Mouse (Mus musculus) limb, embryonic 11.5 days (tissue): ENCODE measurements around the gene Dnal4. TPM values are rescaled to one million over a fixed set of nuclear protein-coding genes. Genes with fewer than 3 reads are reported as not detected.
A peak's percentile ranks its signal among the peaks of the same experiment; 100 is the strongest.

Source experiments
- ATAC-seq: fragments of 200-750 bp; cut with Nextera tagmentation; 2 replicates; pipeline ENCODE4 v1.8.0; 2017; ENCODE audit warnings: low read depth; ENCODE audit not compliant: insufficient number of reproducible peaks, low FRiP score, low TSS enrichment
- DNase-seq: peaks from one replicate; pipeline ENCODE4 v3.0.0-alpha.2; 2015; ENCODE audit warnings: low spot score
- H3K27ac ChIP-seq: fragments of 300-500 bp; sonication (generic); replicated peaks from 2 replicates; pipeline ENCODE4 v1.5.1; 2014; ENCODE audit warnings: low read depth, mild to moderate bottlenecking, low read length
- H3K27me3 ChIP-seq: fragments of 300-500 bp; sonication (generic); 2 replicates; pipeline ENCODE4 v1.6.1; 2014; ENCODE audit warnings: mild to moderate bottlenecking, low read length, mixed read lengths; ENCODE audit not compliant: control insufficient read depth, insufficient read depth
- H3K36me3 ChIP-seq: fragments of 300-500 bp; sonication (generic); 2 replicates; pipeline ENCODE4 v1.6.1; 2014; ENCODE audit warnings: mild to moderate bottlenecking, low read length, moderate library complexity, mixed read lengths; ENCODE audit not compliant: control insufficient read depth, insufficient read depth
- H3K4me1 ChIP-seq: fragments of 300-500 bp; sonication (generic); 2 replicates; pipeline ENCODE4 v1.6.1; 2014; ENCODE audit warnings: low read length, mixed read lengths; ENCODE audit not compliant: control insufficient read depth, insufficient read depth
- H3K4me2 ChIP-seq: fragments of 300-500 bp; sonication (generic); 2 replicates; pipeline ENCODE4 v1.6.1; 2014; ENCODE audit warnings: low read depth, mild to moderate bottlenecking, moderate library complexity; ENCODE audit not compliant: severe bottlenecking
- H3K4me3 ChIP-seq: fragments of 300-500 bp; sonication (generic); 2 replicates; pipeline ENCODE4 v1.5.1; 2014; ENCODE audit warnings: low read depth, low read length
- H3K9ac ChIP-seq: fragments of 300-500 bp; sonication (generic); 2 replicates; pipeline ENCODE4 v1.6.1; 2014; ENCODE audit warnings: mild to moderate bottlenecking, low read length
- H3K9me3 ChIP-seq: fragments of 300-500 bp; sonication (generic); 2 replicates; pipeline ENCODE4 v1.6.1; 2016; ENCODE audit warnings: low read length; ENCODE audit not compliant: control insufficient read depth
- WGBS: fragments of 180-500 bp; shearing (Covaris S2); extraction: QIAGEN DNeasy Blood & Tissue Kit; methylation state at CpG from one replicate; pipeline ENCODE4 v1.1.7; 2014; 5-methylcytosine and 5-hydroxymethylcytosine counted together
- polyA plus RNA-seq: library from polyadenylated mRNA; unstranded; fragments of >200 nt; fragmentation: Nextera tagmentation; extraction: Ambion mirVana; gene quantifications from 2 replicates; pipeline ENCODE4 v1.2.1, GENCODE M21; 2014

Gene Dnal4
- polyA plus RNA-seq, 1 experiment from 2014 or later, result 62.1 TPM

- Histone ChIP-seq H3K4me3 (peak within 1 kb of the TSS; percentile 44), H3K4me1 (peaks cover 10% of the 10 kb centered on the region; the same call in 1 of the 2 replicates), H3K27ac (no peak within 1 kb of the TSS), H3K36me3 (no peaks in the 10 kb centered on the region), H3K27me3 (peaks cover 65% of the 10 kb centered on the region), H3K9me3 (no peaks in the 10 kb centered on the region), H3K9ac (peak within 1 kb of the TSS; percentile 45), H3K4me2 (peak within 1 kb of the TSS; percentile 95)
- peak; percentile 41; the same call in 1 of the 2 replicates for ATAC-seq
- under 1% methylated on average over 72 of the region's 91 CpGs for WGBS
- peak; percentile 62 for DNase-seq
These were observed 26.9 kb upstream of the Dnal4 start, which contains the start of gene Nptxr for GRCm38 (mm10) chr15:79804352-79805071. Nptxr (minus strand) TSS chr15:79804766.

GRCm38 (mm10) chr15:79803533-79804351, 26.1 kb upstream of the Dnal4 start:
- 5% methylated on average over 79 of the region's 81 CpGs for WGBS
- H3K4me2 ChIP-seq, result peak overlapping the region; percentile 95
- no peak for ATAC-seq

GRCm38 (mm10) chr15:79802304-79802703, 24.7 kb upstream of the Dnal4 start:
- no peak for ATAC-seq
- no peak for DNase-seq
- H3K9me3 ChIP-seq, result no peaks in the 10 kb centered on the region

More at GRCm38 (mm10) chr15:79803533-79804351, 26.1 kb upstream of the Dnal4 start:
- Histone ChIP-seq H3K27ac (no peak overlapping the region), H3K36me3 (no peaks in the 10 kb centered on the region), H3K9ac (peak overlapping the region; percentile 45; the same call in 1 of the 2 replicates), H3K4me1 (peaks cover 10% of the 10 kb centered on the region; the same call in 1 of the 2 replicates), H3K9me3 (no peaks in the 10 kb centered on the region), H3K4me3 (peak overlapping the region; percentile 44), H3K27me3 (peaks cover 65% of the 10 kb centered on the region)
- no peak for DNase-seq

GRCm38 (mm10) chr15:79801646-79802045, 24.0 kb upstream of the Dnal4 start:
- ATAC-seq, result no peak
- Histone ChIP-seq H3K27me3 (peaks cover 54% of the 10 kb centered on the region), H3K4me1 (peaks cover 10% of the 10 kb centered on the region; the same call in 1 of the 2 replicates), H3K4me2 (no peak overlapping the region), H3K27ac (no peak overlapping the region), H3K4me3 (no peak overlapping the region), H3K9me3 (no peaks in the 10 kb centered on the region), H3K9ac (no peak overlapping the region), H3K36me3 (no peaks in the 10 kb centered on the region)
- WGBS, result 69% methylated on average over 2 of the region's 2 CpGs
- no peak for DNase-seq

More at GRCm38 (mm10) chr15:79802304-79802703, 24.7 kb upstream of the Dnal4 start:
- peaks cover 59% of the 10 kb centered on the region for H3K27me3 ChIP-seq
- no peaks in the 10 kb centered on the region for H3K36me3 ChIP-seq
- H3K4me2 ChIP-seq, result no peak overlapping the region
- WGBS, result 62% methylated on average over 4 of the region's 4 CpGs
- H3K4me3 ChIP-seq, result no peak overlapping the region
- peaks cover 10% of the 10 kb centered on the region; the same call in 1 of the 2 replicates for H3K4me1 ChIP-seq
- no peak overlapping the region for H3K9ac ChIP-seq
- no peak overlapping the region for H3K27ac ChIP-seq

GRCm38 (mm10) chr15:79800701-79801100, 23.1 kb upstream of the Dnal4 start:
- no peak for ATAC-seq

GRCm38 (mm10) chr15:79798591-79798990, 20.9 kb upstream of the Dnal4 start:
- Histone ChIP-seq H3K9me3 (no peaks in the 10 kb centered on the region), H3K4me1 (peaks cover 1% of the 10 kb centered on the region; the same call in 1 of the 2 replicates), H3K27me3 (peaks cover 25% of the 10 kb centered on the region), H3K27ac (no peak overlapping the region), H3K4me2 (no peak overlapping the region), H3K9ac (no peak overlapping the region), H3K36me3 (no peaks in the 10 kb centered on the region), H3K4me3 (no peak overlapping the region)
- ATAC-seq, result no peak
- 86% methylated on average over 10 of the region's 10 CpGs for WGBS
- no peak for DNase-seq

More at GRCm38 (mm10) chr15:79800701-79801100, 23.1 kb upstream of the Dnal4 start:
- H3K27me3 ChIP-seq, result peaks cover 46% of the 10 kb centered on the region
- no peak overlapping the region for H3K27ac ChIP-seq
- no peak overlapping the region for H3K4me2 ChIP-seq
- H3K9ac ChIP-seq, result no peak overlapping the region
- no peaks in the 10 kb centered on the region for H3K9me3 ChIP-seq
- 58% methylated on average over 11 of the region's 11 CpGs for WGBS
- H3K4me3 ChIP-seq, result no peak overlapping the region
- no peaks in the 10 kb centered on the region for H3K36me3 ChIP-seq
- DNase-seq, result no peak
- H3K4me1 ChIP-seq, result peaks cover 10% of the 10 kb centered on the region; the same call in 1 of the 2 replicates

- no peak for DNase-seq
- H3K4me2 ChIP-seq, result no peak overlapping the region
- H3K4me3 ChIP-seq, result no peak overlapping the region
- WGBS, result 79% methylated on average over 8 of the region's 8 CpGs
- H3K4me1 ChIP-seq, result no peaks in the 10 kb centered on the region
- no peak overlapping the region for H3K9ac ChIP-seq
- no peak overlapping the region for H3K27ac ChIP-seq
- no peak for ATAC-seq
- H3K27me3 ChIP-seq, result peaks cover 16% of the 10 kb centered on the region
- H3K9me3 ChIP-seq, result no peaks in the 10 kb centered on the region
- no peaks in the 10 kb centered on the region for H3K36me3 ChIP-seq
These were observed 20.0 kb upstream of the Dnal4 start for GRCm38 (mm10) chr15:79797680-79798079.

- H3K9me3 ChIP-seq, result no peaks in the 10 kb centered on the region
- no peak overlapping the region for H3K27ac ChIP-seq
- H3K27me3 ChIP-seq, result peaks cover 11% of the 10 kb centered on the region
- H3K4me2 ChIP-seq, result no peak overlapping the region
- H3K9ac ChIP-seq, result no peak overlapping the region
- 88% methylated on average over 7 of the region's 7 CpGs for WGBS
- ATAC-seq (no peak), DNase-seq (no peak)
- no peaks in the 10 kb centered on the region for H3K4me1 ChIP-seq
- H3K36me3 ChIP-seq, result no peaks in the 10 kb centered on the region
- no peak overlapping the region for H3K4me3 ChIP-seq
These were observed 19.4 kb upstream of the Dnal4 start for GRCm38 (mm10) chr15:79797096-79797495.
